Mouse (Mus musculus): ENCODE data around the gene Rpl37a.

GRCm38 (mm10) chr1:72759758-72760157 is 48.7 kb downstream of the Rpl37a start:
- TF ChIP-seq CTCF (IDR thresholded peaks at IDR 0.05; ENCODE audit: borderline replicate concordance, extremely low read depth, insufficient read depth, insufficient read length) (no peak), POLR2A (IDR thresholded peaks at IDR 0.05; ENCODE audit: borderline replicate concordance, extremely low read depth, insufficient read depth, insufficient read length, poor library complexity, severe bottlenecking) (no peak)
